Mouse (Mus musculus): ENCODE measurements around the gene Sik2. TPM values are rescaled to one million over a fixed set of nuclear protein-coding genes. Genes with fewer than 3 reads are reported as not detected.
A peak's percentile ranks its signal among the peaks of the same experiment; 100 is the strongest.

Sik2 gene
- total and polyA plus RNA-seq, 2 experiments = 6.3 to 8.7 TPM

DNA sequence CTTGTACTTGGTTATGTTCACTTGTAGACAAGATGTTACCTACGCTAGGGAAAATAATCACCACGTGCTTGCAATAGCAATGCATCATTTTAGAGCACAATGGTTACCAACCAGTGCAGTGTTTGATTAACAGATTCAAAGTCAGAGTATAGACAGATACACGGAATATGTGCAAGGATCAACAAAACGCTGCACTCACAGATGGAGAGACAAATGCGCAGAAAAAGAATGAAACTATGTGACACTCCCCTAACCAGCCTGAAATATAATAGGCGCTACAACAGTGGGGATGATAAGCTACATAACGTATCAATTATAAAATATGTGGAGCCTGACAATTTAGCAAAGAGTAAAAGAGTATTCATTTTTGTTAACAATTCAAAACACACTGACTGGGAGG, 34.2 kb downstream of the Sik2 start:
- no peaks in the 10 kb centered on the region for H3K27me3 ChIP-seq (ENCODE audit: control insufficient read depth, insufficient read depth, low read length)
- no peak overlapping the region for H3K9ac ChIP-seq (ENCODE audit: low read depth, low read length)
- no peaks in the 10 kb centered on the region for H3K4me1 ChIP-seq (ENCODE audit: control insufficient read depth, insufficient read depth, low read length)
- 95% methylated on average over 7 of the region's 7 CpGs for WGBS
- DNase-seq (ENCODE audit: extremely low read depth, low read depth, low spot score) = no peak
- TF ChIP-seq POLR2A (IDR thresholded peaks at IDR 0.05; ENCODE audit: extremely low read depth, insufficient read depth, low read length) (no peak), CTCF (IDR thresholded peaks at IDR 0.05; ENCODE audit: low read depth, low read length) (no peak)
- H3K36me3 ChIP-seq (ENCODE audit: control insufficient read depth, insufficient read depth, low read length) = no peaks in the 10 kb centered on the region
- no peak overlapping the region for H3K4me3 ChIP-seq (ENCODE audit: insufficient read depth, low read depth, low read length)
- H3K79me2 ChIP-seq (ENCODE audit: control insufficient read depth, insufficient read depth, low read length) = peaks cover 3% of the 10 kb centered on the region; the same call in 1 of the 2 replicates
- no peak overlapping the region for H3K27ac ChIP-seq (replicated peaks; ENCODE audit: insufficient read depth, low read depth, low read length)

- no peak for DNase-seq (ENCODE audit: extremely low read depth, low read depth, low spot score)
- Histone ChIP-seq H3K4me3 (ENCODE audit: insufficient read depth, low read depth, low read length) (no peak overlapping the region), H3K27me3 (ENCODE audit: control insufficient read depth, insufficient read depth, low read length) (no peaks in the 10 kb centered on the region), H3K4me1 (ENCODE audit: control insufficient read depth, insufficient read depth, low read length) (no peaks in the 10 kb centered on the region), H3K9ac (ENCODE audit: low read depth, low read length) (no peak overlapping the region), H3K36me3 (ENCODE audit: control insufficient read depth, insufficient read depth, low read length) (no peaks in the 10 kb centered on the region), H3K79me2 (ENCODE audit: control insufficient read depth, insufficient read depth, low read length) (no peaks in the 10 kb centered on the region; the same call in 1 of the 2 replicates), H3K27ac (replicated peaks; ENCODE audit: insufficient read depth, low read depth, low read length) (no peak overlapping the region)
- WGBS = 74% methylated on average over 4 of the region's 4 CpGs
- no peak for TF ChIP-seq CTCF (IDR thresholded peaks at IDR 0.05; ENCODE audit: low read depth, low read length)
- no peak for TF ChIP-seq POLR2A (IDR thresholded peaks at IDR 0.05; ENCODE audit: extremely low read depth, insufficient read depth, low read length)
Measured at GRCm38 (mm10) chr9:50970413-50970812, 38.5 kb downstream of the Sik2 start.

- DNase-seq (ENCODE audit: extremely low read depth, low read depth, low spot score) = no peak
- no peak overlapping the region for H3K27ac ChIP-seq (replicated peaks; ENCODE audit: insufficient read depth, low read depth, low read length)
- no peak overlapping the region for H3K4me3 ChIP-seq (ENCODE audit: insufficient read depth, low read depth, low read length)
- 98% methylated on average over 3 of the region's 3 CpGs for WGBS
- no peaks in the 10 kb centered on the region; the same call in 1 of the 2 replicates for H3K79me2 ChIP-seq (ENCODE audit: control insufficient read depth, insufficient read depth, low read length)
- no peaks in the 10 kb centered on the region for H3K36me3 ChIP-seq (ENCODE audit: control insufficient read depth, insufficient read depth, low read length)
- TF ChIP-seq CTCF (IDR thresholded peaks at IDR 0.05; ENCODE audit: low read depth, low read length) (no peak), POLR2A (IDR thresholded peaks at IDR 0.05; ENCODE audit: extremely low read depth, insufficient read depth, low read length) (no peak)
- no peak overlapping the region for H3K9ac ChIP-seq (ENCODE audit: low read depth, low read length)
- H3K4me1 ChIP-seq (ENCODE audit: control insufficient read depth, insufficient read depth, low read length) = no peaks in the 10 kb centered on the region; the same call in 1 of the 2 replicates
- H3K27me3 ChIP-seq (ENCODE audit: control insufficient read depth, insufficient read depth, low read length) = no peaks in the 10 kb centered on the region
Measured at GRCm38 (mm10) chr9:50969266-50969665, 39.6 kb downstream of the Sik2 start.

DNA sequence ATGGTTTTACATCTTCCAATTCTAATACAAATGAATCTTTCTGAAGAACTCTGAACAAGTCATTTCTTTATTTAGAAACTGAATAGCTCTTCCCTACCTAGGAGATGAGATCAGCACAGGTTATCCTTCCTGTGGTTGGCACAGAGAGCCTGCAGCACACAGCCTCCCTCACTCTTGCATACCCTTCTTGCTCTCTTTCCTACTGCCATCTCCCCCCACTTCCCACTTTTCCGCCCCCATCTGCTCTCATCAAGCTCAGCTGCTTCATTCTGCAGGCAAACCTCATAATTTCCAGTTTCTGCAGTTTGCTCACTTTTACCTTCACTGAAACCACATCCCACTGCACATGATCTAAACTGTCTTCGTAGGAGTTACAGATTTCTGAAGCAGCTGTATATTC, 42.6 kb downstream of the Sik2 start:
- Histone ChIP-seq H3K27ac (replicated peaks; ENCODE audit: insufficient read depth, low read depth, low read length) (no peak overlapping the region), H3K4me3 (ENCODE audit: insufficient read depth, low read depth, low read length) (no peak overlapping the region), H3K27me3 (ENCODE audit: control insufficient read depth, insufficient read depth, low read length) (no peaks in the 10 kb centered on the region), H3K4me1 (ENCODE audit: control insufficient read depth, insufficient read depth, low read length) (no peaks in the 10 kb centered on the region; the same call in 1 of the 2 replicates), H3K79me2 (ENCODE audit: control insufficient read depth, insufficient read depth, low read length) (no peaks in the 10 kb centered on the region), H3K9ac (ENCODE audit: low read depth, low read length) (no peak overlapping the region), H3K36me3 (ENCODE audit: control insufficient read depth, insufficient read depth, low read length) (no peaks in the 10 kb centered on the region)
- WGBS = 90% methylated on average over 2 of the region's 2 CpGs
- TF ChIP-seq CTCF (IDR thresholded peaks at IDR 0.05; ENCODE audit: low read depth, low read length) (no peak), POLR2A (IDR thresholded peaks at IDR 0.05; ENCODE audit: extremely low read depth, insufficient read depth, low read length) (no peak)
- DNase-seq (ENCODE audit: extremely low read depth, low read depth, low spot score) = no peak

- Histone ChIP-seq H3K9ac (ENCODE audit: low read depth, low read length) (no peak overlapping the region), H3K4me1 (ENCODE audit: control insufficient read depth, insufficient read depth, low read length) (no peaks in the 10 kb centered on the region; the same call in 1 of the 2 replicates), H3K36me3 (ENCODE audit: control insufficient read depth, insufficient read depth, low read length) (no peaks in the 10 kb centered on the region), H3K4me3 (ENCODE audit: insufficient read depth, low read depth, low read length) (no peak overlapping the region), H3K27me3 (ENCODE audit: control insufficient read depth, insufficient read depth, low read length) (no peaks in the 10 kb centered on the region), H3K79me2 (ENCODE audit: control insufficient read depth, insufficient read depth, low read length) (no peaks in the 10 kb centered on the region; the same call in 1 of the 2 replicates), H3K27ac (replicated peaks; ENCODE audit: insufficient read depth, low read depth, low read length) (no peak overlapping the region)
- peak; percentile 17 for DNase-seq (ENCODE audit: extremely low read depth, low read depth, low spot score)
- TF ChIP-seq POLR2A (IDR thresholded peaks at IDR 0.05; ENCODE audit: extremely low read depth, insufficient read depth, low read length) (no peak), CTCF (IDR thresholded peaks at IDR 0.05; ENCODE audit: low read depth, low read length) (no peak)
Measured at GRCm38 (mm10) chr9:50965392-50965791, 43.5 kb downstream of the Sik2 start.

DNA sequence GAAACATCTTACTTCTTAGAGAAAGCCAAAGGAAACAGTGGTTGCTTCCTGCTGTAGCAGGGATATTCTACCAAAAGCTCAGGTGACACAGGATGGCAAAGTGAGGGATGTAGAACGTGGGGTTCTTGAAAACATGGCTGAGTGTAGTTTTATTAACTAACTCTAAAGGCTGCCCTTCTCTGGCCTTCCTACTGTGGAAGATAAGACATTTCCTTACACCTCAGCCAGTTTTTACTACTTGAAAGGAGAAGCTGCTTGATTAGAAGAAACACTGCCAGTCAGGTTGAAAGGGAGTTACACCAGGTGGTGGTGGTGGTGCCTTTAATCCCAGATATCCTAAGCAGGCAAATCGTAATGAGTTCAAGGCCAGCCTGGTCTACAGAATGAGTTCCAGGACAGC, 44.0 kb downstream of the Sik2 start:
- Histone ChIP-seq H3K36me3 (ENCODE audit: control insufficient read depth, insufficient read depth, low read length) (no peaks in the 10 kb centered on the region), H3K79me2 (ENCODE audit: control insufficient read depth, insufficient read depth, low read length) (no peaks in the 10 kb centered on the region; the same call in 1 of the 2 replicates), H3K4me3 (ENCODE audit: insufficient read depth, low read depth, low read length) (no peak overlapping the region), H3K27ac (replicated peaks; ENCODE audit: insufficient read depth, low read depth, low read length) (no peak overlapping the region), H3K4me1 (ENCODE audit: control insufficient read depth, insufficient read depth, low read length) (no peaks in the 10 kb centered on the region; the same call in 1 of the 2 replicates), H3K9ac (ENCODE audit: low read depth, low read length) (no peak overlapping the region), H3K27me3 (ENCODE audit: control insufficient read depth, insufficient read depth, low read length) (no peaks in the 10 kb centered on the region)
- 69% methylated on average over 2 of the region's 2 CpGs for WGBS
- DNase-seq (ENCODE audit: extremely low read depth, low read depth, low spot score) = no peak
- TF ChIP-seq CTCF (IDR thresholded peaks at IDR 0.05; ENCODE audit: low read depth, low read length) = no peak
- no peak for TF ChIP-seq POLR2A (IDR thresholded peaks at IDR 0.05; ENCODE audit: extremely low read depth, insufficient read depth, low read length)

Measured in liver, adult 2 months (tissue).